Mouse (Mus musculus): ENCODE results near the gene Prm3. TPM values are rescaled to one million over a fixed set of nuclear protein-coding genes. Genes with fewer than 3 reads are reported as not detected.
A peak's percentile ranks its signal among the peaks of the same experiment; 100 is the strongest.

The Prm3 gene
- total RNA-seq, 1 experiment from 2014 or later, result not detected

DNA sequence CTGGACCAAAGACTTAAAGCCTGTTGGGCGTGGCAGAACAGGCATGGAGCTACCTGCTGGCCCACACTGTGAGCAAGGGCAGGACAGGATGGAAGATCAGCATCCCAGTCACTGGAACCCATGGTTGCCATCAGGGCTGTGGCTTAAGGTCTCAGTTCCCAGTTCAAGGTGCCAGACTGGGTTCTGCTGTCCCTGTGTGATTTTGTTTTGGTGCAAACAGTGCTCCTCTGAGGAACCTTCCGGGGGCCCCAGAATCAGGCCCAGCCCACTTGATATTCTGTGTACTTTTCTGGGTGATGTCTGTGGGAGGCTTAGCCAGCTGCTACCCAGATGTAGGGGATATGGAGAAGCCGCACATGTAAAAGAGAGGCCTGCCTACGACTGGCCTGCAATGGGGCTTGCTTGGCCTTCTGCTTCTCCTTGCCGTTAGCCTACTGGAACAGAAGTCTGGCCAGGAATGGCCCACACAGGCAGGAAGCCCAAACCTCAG is 10.0 kb downstream of the Prm3 start:
- no peak for ATAC-seq (replicated peaks; ENCODE audit: insufficient number of reproducible peaks, low FRiP score, low TSS enrichment, poor library complexity, severe bottlenecking)

DNA sequence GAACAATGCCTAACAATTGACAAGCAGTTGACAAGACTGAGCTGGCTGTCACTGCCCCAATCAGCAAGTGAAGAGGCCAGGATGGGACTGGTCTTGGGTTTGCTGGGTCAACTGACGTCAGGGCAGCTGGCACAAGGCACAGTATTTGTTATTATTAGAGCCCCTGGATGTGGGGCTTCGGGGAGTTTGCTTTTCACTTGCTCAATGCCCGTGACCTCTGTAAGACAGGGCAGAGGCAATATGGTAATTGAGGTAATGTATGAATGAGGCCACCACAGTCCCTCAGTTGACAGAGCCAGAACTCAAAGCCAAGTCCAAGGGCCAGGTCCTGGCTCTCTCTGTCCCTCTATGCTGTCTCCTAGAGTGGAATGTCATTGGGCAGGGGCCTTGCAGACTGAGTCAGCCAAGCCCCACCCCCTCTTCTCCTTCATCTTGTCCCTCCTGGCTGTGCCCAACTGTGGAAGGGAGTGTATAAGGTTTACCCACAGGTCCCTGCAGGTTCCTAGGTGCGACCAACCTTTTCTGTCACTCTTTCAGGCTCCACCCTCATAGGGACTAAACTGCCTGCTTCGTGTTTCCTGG is 13.0 kb downstream of the Prm3 start:
- ATAC-seq (replicated peaks; ENCODE audit: insufficient number of reproducible peaks, low FRiP score, low TSS enrichment, poor library complexity, severe bottlenecking), result no peak

DNA sequence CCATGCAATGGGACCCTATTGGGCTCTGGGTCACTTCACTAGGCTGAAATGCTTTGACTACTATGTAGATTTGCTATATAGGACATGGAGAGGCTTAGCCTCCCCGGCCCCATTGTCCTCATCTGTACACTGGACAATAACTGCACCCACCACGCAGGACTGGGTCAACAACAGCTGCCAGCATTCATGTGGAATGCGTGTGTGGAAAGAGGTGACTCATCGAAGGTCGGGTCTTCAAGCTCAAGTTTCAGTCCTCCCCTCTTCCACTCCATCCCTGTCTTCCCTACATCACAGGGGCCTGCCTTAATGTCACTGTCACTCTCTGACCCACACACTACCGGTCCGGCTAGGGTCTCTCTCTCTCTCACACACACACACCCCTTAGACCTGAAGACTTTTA is 14.4 kb downstream of the Prm3 start:
- ATAC-seq (replicated peaks; ENCODE audit: insufficient number of reproducible peaks, low FRiP score, low TSS enrichment, poor library complexity, severe bottlenecking), result no peak

DNA sequence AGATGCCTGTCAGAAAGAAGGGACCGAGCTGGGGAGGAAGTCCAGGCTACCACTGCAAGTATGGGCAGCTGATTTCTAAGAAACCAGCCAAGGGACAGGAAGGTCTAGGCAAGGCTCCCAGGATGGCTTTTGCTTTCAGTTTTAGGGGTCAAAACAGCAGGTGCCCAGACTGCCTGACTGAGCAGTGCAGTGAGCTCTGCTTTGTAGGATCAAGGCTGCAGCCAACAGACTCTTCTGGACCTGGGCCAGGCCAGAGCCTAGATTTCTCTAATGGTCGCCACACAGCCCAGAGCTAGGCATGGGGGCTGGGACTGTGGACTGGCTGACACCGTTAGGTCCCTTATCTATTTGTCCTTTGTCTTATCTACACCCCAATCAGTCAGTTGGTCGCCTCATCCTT is 16.0 kb downstream of the Prm3 start:
- ATAC-seq (replicated peaks; ENCODE audit: insufficient number of reproducible peaks, low FRiP score, low TSS enrichment, poor library complexity, severe bottlenecking), result no peak; the same call in 1 of the 2 replicates

DNA sequence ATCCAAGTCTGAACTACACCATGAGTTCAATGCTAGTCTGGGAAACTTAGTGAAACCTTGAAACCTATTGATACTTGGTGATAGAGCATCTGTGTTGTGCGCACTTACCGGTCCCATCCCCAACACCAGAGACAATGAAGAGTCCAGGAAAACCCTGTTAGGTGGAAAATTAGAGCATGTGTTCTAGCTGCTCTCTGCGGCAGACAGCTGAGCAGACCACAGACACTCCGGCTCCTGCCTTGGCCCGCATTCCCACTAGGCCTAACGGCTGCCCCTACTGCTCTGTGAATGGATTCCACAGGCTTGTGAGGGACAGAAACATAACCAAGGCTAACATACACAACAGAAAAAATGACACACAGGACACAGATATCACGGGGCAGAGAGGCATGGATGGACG is 17.2 kb downstream of the Prm3 start:
- no peak for ATAC-seq (replicated peaks; ENCODE audit: insufficient number of reproducible peaks, low FRiP score, low TSS enrichment, poor library complexity, severe bottlenecking)

DNA sequence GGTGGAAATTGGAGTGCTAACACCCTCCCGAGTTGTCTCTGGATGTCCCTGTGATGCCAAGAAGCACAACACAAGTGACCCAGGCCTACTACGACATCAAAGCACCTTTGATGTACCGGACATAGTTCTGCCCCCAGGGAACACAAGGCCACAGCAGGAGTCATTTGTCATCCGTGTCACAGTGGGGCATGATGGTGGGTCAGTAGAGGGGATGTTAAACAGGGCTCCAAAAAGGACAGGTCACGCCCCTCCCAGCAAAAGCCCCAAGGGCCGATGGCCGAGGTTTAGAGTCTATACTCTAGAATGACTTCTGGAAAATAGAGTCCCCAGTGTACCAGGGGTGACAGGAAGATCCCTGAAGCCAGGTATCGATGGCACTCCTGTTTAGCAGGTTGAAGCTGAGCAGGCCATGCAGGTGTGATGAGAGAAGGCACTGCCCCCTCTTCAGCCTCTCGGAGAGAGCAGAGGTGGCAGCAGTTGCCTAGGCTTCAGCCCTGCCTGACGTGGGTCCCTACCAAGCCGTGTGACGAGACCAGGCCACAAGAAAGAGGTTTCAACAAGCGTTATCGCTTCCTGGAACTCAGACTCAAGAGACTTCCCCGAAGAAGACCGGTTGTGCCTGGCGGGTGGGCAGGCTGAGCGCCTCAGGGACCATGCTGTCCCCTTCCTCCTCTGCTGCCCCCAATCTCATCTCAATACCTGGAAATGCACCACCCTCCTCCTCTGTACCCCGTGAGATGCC is 18.8 kb downstream of the Prm3 start:
- 0 out of 2 replicates have a peak, but pooled peaks have one; percentile 5 for ATAC-seq (replicated peaks; ENCODE audit: insufficient number of reproducible peaks, low FRiP score, low TSS enrichment, poor library complexity, severe bottlenecking)

DNA sequence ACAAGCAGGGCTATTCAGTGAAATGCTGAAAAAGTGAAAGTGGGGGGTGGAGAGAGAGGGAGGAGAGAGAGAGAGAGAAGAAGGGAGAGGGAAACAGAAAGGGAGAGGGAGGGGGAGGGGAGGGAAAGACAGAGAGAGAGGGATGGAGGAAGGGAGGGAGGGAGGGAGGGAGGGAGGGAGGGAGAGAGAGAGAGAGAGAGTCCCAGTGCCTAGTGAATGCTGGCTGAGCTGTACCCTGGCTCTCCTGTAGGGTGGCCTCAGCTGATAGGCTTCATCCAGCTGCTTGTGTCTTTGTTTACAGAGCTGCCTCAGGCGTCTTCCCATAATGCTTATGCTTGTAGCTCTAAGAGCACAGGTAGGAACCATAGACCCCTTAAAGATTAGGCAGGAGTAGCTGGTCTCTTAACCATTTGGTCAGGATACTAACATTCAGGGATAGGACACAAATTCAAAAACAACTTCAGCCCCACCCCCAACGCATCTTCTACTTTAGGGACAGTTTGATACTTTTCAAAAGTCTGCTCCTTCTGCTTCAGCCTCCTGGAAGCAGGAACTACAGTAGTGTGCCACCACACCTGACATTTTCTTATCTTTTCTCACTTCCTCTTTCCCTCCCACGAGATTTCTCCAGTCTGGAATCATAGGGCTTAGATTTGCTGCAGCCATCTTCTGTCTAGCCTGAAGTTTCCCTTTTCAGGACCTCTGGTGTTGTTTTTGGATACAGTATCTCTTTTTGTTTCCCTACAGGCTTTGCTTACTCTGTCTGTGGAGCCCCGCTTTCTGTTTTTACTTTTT is 20.0 kb downstream of the Prm3 start:
- ATAC-seq (replicated peaks; ENCODE audit: insufficient number of reproducible peaks, low FRiP score, low TSS enrichment, poor library complexity, severe bottlenecking), result no peak

DNA sequence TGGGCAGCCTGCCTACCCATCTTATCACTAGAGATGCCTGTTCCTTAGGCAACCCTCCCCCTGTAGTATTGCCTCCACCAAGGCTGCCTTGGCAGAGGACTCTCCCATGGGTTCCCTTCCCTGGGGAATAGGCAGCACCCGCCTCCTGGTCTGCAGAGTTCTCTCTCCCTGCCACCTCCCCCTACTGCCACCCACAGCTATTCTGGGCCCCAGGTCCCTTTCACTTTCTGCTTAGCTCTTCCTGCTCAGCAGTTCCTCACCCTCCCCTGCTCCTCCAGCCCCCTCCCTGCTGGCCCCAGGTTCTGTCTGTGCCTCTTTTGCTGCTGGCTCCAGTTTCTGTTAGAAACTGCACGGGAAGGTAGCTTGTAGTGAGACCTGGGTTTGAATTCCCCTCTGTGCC is 21.1 kb downstream of the Prm3 start:
- peak; percentile 25; the same call in 1 of the 2 replicates for ATAC-seq (replicated peaks; ENCODE audit: insufficient number of reproducible peaks, low FRiP score, low TSS enrichment, poor library complexity, severe bottlenecking)

DNA sequence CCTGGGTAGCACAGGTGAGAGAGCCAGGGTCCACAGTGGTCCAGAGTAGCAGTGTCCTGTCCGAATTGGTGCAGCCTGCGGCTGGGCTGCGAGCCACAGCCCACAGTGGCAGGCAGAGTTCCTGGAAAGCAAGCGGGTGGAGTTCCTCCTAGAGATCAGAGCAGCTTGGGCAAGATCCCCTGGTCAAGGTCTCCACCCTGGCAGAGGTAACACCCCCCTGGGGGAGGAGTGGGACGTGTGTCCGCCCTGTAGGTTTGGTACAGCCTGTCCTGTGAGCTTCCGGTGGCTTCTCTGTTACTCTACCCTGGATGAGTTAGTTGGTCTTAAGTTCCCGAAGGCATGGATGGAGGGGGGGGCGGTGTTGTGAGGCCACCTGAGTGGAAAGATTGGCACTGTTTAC is 21.9 kb downstream of the Prm3 start:
- peak; percentile 65 for ATAC-seq (replicated peaks; ENCODE audit: insufficient number of reproducible peaks, low FRiP score, low TSS enrichment, poor library complexity, severe bottlenecking)

DNA sequence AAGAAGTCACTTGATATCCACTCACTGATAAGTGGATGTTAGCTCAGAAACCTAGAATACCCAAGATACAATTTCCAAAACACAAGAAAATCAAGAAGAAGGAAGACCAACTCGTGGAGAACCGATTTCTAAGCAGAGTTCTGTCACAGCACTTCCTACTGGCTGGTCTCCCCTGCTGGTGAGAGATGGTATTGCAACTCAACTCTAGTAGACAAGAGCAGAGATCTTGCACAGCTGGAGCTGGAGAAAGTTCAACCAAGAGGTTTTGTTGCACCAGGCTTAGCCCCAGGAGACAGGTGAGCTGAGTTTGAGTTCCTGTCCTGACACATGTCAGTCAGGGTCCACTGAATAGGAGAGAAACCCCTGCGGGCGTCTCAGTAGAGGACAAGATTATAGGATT is 23.6 kb downstream of the Prm3 start:
- no peak for ATAC-seq (replicated peaks; ENCODE audit: insufficient number of reproducible peaks, low FRiP score, low TSS enrichment, poor library complexity, severe bottlenecking)

DNA sequence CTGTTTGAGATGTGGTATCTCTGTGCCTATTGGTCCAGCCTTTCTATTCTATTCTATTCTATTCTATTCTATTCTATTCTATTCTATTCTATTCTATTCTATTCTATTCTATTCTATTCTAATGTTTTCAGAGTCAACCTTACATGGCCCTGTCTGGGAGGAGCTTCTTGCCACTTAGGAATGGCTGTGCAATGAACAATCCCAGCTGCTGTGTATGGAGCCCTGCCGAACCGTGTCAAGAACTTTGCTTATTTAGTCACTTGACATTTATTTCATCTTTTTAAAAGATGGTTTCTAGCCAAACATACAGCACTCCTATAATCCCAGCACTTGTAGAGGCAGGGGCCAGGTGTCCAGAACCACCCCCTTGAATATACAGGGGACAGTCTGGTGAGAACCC is 26.4 kb downstream of the Prm3 start:
- no peak for ATAC-seq (replicated peaks; ENCODE audit: insufficient number of reproducible peaks, low FRiP score, low TSS enrichment, poor library complexity, severe bottlenecking)

DNA sequence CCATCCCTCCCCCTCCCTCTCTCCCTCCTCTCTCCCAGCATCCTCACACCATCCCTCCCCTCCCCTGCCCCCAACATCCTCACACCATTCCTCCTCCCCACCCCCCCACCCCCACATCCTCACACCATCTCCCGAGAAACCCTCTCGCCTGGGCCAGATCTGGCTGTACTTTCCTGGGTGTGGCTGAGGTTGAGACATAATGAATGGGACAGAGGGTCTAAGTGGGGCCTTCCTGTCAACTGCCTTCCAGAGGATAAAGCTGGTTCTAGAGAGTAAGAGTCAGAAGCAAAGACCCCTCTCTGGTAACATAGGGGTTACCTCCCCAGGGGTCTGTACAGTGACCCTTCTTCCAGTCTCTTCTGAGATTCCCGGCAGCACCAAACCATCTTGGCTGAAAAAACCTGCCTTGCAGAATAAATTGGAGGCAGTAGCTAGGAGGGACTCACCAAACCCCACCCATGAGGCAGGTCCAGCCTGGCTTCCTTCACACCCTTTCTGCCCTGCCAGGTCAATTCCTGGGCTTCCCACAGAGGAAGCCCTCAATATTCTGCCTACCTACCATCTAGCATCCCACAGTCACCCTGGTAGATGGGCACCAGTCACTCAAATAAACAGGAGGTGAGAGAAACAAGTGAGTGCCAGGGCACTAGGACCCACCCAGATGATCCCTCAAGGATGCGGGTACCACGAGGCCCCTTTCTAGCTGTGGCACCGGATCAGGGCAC is 27.0 kb downstream of the Prm3 start:
- ATAC-seq (replicated peaks; ENCODE audit: insufficient number of reproducible peaks, low FRiP score, low TSS enrichment, poor library complexity, severe bottlenecking), result no peak

DNA sequence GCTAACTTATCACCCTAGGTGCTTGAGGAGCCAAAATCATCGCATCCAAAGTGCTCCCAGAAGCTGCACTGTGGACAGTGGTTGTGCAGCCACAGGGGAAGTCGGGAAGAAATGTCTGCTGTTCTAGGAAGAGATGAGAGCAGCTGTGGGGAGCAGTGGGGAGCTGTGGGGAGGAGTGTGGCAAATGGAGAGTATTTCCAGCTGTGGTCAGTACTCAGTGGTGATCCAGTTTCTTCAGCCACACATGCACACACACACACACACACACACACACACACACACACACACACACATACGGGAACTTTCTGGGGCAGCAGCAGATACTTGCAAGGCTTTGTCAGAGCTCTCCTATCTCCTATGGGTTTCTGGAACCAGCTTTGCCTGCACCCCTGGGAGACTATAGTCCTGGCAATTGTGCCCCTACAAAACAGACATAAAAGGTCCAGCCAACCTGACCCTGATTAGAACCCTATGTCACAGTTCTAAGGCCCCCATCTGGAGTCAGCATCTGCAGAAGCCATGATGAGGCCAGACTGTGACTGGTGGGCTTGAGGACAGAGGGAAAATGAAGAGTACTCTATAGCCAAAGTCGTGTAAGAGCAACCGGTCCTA is 28.0 kb downstream of the Prm3 start:
- ATAC-seq (replicated peaks; ENCODE audit: insufficient number of reproducible peaks, low FRiP score, low TSS enrichment, poor library complexity, severe bottlenecking), result no peak

DNA sequence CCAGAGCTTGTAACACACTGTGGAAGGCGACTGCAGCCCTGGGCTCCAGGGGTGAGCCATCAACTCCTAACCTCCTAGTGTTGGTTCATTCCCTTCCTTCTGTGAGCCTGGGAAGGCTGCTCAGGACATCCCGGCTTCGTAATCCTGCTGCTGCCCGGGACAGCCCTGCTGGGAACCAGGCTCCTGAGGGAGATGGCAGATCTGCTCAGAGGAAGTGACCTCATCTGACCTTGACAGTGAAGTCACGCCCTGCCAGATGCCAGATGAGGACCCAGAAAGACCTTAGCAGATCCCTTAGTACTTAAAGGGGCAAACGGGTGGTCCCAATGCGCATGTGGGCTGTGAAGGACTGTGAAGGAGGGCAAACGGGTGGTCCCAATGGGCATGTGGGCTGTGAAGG is 29.5 kb downstream of the Prm3 start:
- ATAC-seq (replicated peaks; ENCODE audit: insufficient number of reproducible peaks, low FRiP score, low TSS enrichment, poor library complexity, severe bottlenecking), result no peak

DNA sequence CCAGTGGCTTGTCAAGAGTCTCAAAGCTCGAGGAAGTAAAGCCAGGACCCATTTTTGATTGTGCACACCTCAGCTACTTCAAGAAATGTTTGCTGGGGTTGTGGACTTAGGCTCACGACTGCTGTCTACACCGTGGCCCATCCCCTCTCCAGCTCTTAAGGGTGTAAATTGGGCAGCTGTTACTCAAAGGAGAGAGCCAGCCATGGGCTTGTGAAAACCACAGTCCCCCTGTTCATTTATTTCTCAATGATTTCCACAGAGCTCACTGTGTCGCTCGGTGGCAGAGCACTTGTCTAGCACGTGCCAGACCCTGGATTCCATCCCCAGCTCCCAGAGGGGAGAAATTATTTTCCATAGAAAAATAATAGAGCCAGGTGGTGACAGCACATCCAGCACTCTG is 34.5 kb downstream of the Prm3 start:
- ATAC-seq (replicated peaks; ENCODE audit: insufficient number of reproducible peaks, low FRiP score, low TSS enrichment, poor library complexity, severe bottlenecking), result no peak

DNA sequence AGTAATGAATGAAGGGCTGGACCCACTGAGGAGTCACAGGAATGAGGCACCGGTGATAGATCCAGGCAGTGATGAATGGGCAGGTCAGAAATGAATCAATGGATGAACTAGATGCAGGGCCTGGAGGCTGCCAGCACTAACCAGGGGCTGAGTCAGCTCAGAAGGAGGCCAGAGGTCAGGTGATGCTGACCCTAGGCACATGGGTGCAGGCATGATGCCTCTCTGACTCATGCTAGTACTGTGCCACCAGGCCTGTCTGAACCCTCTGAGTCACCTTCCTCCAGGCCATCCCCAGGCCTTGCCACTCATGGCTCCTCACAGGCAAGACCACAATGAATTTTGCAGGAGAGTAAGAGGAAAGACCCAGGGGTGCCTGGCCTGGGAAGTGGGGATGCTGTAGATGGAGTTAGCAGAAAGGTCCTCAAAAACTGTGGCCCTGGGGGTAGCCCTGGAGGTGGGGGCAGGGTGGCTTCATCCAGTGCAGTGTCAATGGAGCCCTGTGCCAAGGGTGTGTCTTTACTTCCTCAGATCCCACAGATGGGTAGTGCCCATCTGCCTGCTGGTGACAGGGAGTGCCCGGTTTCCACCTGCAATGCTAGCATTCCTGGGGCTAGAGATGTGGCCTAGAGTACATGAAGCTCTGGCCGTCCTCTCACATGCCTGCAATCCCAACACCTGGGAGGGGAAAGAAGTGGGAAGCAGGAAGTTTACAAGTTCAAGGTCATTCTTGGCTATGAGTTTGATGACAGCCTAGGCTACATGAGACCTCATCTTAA is 36.0 kb downstream of the Prm3 start:
- no peak for ATAC-seq (replicated peaks; ENCODE audit: insufficient number of reproducible peaks, low FRiP score, low TSS enrichment, poor library complexity, severe bottlenecking)

DNA sequence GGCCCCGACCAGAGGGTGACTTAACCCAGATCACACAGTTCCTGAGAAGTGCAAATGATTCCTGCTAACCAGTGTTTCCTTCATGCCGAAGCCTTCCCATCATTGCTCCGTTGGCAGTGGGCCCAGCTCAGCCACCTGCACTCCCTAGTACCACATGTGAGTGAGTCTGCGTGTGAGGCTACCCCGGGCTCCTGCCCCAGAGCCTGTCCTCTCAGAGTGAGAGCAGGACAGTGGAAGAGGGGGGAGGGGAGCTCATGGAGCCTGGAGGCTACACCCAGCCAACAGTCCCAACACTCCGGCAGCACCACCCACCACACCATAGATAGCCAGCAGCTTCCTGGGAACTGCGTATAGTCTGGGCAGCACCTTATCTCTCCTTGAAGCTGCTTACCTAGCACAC is 40.9 kb downstream of the Prm3 start:
- no peak for ATAC-seq (replicated peaks; ENCODE audit: insufficient number of reproducible peaks, low FRiP score, low TSS enrichment, poor library complexity, severe bottlenecking)

DNA sequence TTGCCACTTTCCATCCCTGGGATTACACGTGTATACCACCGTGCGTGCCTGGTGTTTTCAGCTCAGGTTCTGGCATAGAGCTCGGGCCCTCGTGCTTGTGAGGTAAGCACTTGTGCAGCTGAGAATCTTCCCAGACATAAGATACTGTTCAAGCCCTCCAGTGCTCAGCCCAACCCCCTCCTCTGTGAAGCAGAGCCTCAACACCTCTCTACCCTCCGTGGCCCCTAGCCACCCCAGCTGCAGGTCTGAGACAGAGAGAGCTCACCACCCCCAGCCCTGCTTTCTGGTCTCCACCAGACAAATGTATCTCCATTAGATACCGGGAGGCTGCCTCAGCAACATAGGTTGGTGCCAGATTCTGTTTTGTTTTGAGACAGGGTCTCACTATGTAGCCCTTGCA is 41.5 kb downstream of the Prm3 start:
- no peak for ATAC-seq (replicated peaks; ENCODE audit: insufficient number of reproducible peaks, low FRiP score, low TSS enrichment, poor library complexity, severe bottlenecking)

Data from monocyte, adult 5-6 weeks (primary cell).